Mouse (Mus musculus) C2C12 (cell line): ENCODE measurements around the gene Gse1. TPM values are rescaled to one million over a fixed set of nuclear protein-coding genes. Genes with fewer than 3 reads are reported as not detected.

Experiments
- H3K27me3 ChIP-seq: one replicate; pipeline ENCODE4 v1.6.1; 2011; ENCODE audit not compliant: control insufficient read depth, insufficient read depth, insufficient read length
- H3K36me3 ChIP-seq: one replicate; pipeline ENCODE4 v1.6.1; 2011; ENCODE audit not compliant: control insufficient read depth, insufficient read depth
- H3K4me3 ChIP-seq: one replicate; pipeline ENCODE4 v1.5.1; 2011; ENCODE audit warnings: mild to moderate bottlenecking, control low read depth; ENCODE audit not compliant: poor library complexity, insufficient read depth, severe bottlenecking
- H3K79me2 ChIP-seq: one replicate; pipeline ENCODE4 v1.6.1; 2011; ENCODE audit not compliant: control insufficient read depth, insufficient read depth
- H3K79me3 ChIP-seq: one replicate; pipeline ENCODE4 v1.6.1; 2011; ENCODE audit warnings: low read depth, control low read depth
- H3ac ChIP-seq: one replicate; pipeline ENCODE3; 2011; ENCODE audit warnings: low read depth; ENCODE audit not compliant: control insufficient read depth, insufficient read length
- CEBPB ChIP-seq: IDR thresholded peaks from one replicate; pipeline ENCODE4 v1.6.1; 2011; ENCODE audit warnings: low read depth, mild to moderate bottlenecking, control low read depth, moderate library complexity
- CTCF ChIP-seq: IDR thresholded peaks from one replicate; pipeline ENCODE4 v1.5.1; 2011; ENCODE audit not compliant: control insufficient read depth, insufficient read depth, insufficient read length
- FOSL1 ChIP-seq: IDR thresholded peaks from one replicate; pipeline ENCODE4 v1.8.0; 2011; ENCODE audit warnings: mild to moderate bottlenecking, low read length; ENCODE audit not compliant: poor library complexity, insufficient read depth, severe bottlenecking
- MAX ChIP-seq: IDR thresholded peaks from one replicate; pipeline ENCODE4 v1.6.1; 2011; ENCODE audit warnings: mild to moderate bottlenecking, control low read depth
- MYOD1 ChIP-seq: IDR thresholded peaks from one replicate; pipeline ENCODE4 v1.6.1; 2011; ENCODE audit warnings: low read depth; ENCODE audit not compliant: control insufficient read depth, insufficient read length
- MYOG ChIP-seq: IDR thresholded peaks from one replicate; pipeline ENCODE4 v1.6.1; 2011; ENCODE audit not compliant: control insufficient read depth, insufficient read length; ENCODE audit errors: extremely low read depth
- USF1 ChIP-seq: IDR thresholded peaks from one replicate; pipeline ENCODE4 v1.6.1; 2011; ENCODE audit warnings: low read depth, mild to moderate bottlenecking, control low read depth, moderate library complexity
- polyA plus RNA-seq: library from polyadenylated mRNA; unstranded; fragments of >200 nt; fragmentation: generic; extraction: Trizol; gene quantifications from one replicate; pipeline ENCODE4 v1.2.1, GENCODE M21; 2012; ENCODE audit warnings: missing spikeins

Gse1 gene
- polyA plus RNA-seq, 1 experiment = 15.6 TPM

DNA sequence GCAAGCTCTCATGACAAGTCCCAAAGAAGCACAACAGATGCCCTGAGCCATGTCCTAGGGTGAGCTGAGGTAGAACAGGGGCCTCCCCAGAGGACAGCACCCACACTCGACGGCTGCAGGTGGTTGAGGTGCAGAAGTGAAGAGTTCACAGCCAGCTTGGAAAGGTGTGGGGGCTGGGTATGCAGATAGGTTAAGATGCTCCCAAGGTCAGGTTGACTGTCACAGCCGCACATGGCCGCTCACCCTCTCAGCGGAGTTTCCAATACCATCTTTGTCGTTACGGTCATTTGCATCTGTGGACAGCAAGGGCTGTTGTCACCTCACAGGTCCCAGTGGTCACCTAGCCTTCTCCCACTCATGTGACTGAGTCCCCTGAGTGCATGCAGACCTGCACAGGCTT lies 162.3 kb downstream of the Gse1 start:
- no peaks in the 10 kb centered on the region for H3K79me3 ChIP-seq
- H3K79me2 ChIP-seq = no peaks in the 10 kb centered on the region
- TF ChIP-seq CEBPB (no peak), FOSL1 (no peak), MAX (no peak), MYOD1 (no peak), CTCF (no peak), MYOG (no peak), USF1 (no peak)
- no peaks in the 10 kb centered on the region for H3K27me3 ChIP-seq
- H3K36me3 ChIP-seq = no peaks in the 10 kb centered on the region
- H3K4me3 ChIP-seq = no peak overlapping the region
- H3ac ChIP-seq = no peak overlapping the region

DNA sequence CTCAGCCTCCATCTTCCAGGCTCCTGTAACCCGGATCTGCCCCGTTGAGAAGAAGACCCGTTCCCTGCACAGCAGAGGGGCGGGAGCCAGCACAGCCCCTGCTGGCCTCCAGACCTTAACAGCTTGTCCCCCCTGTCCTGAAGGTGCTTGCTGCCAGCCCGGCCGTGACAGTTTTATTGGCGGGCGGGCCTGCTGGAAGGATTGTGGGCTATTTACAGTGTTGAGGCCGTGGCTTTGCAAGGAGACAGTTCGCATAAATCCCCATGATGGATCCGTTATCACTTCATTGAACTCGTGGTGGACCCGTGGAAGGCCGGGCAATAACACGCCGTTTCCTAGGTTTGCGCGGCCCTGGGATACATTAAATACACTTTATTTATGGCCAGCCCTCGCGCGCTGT lies 163.6 kb downstream of the Gse1 start:
- no peaks in the 10 kb centered on the region for H3K79me3 ChIP-seq
- H3K79me2 ChIP-seq = no peaks in the 10 kb centered on the region
- H3ac ChIP-seq = no peak overlapping the region
- no peak for TF ChIP-seq CTCF
- no peak for TF ChIP-seq CEBPB
- TF ChIP-seq MYOD1 = no peak
- TF ChIP-seq FOSL1 = no peak
- no peak for TF ChIP-seq USF1
- no peak for TF ChIP-seq MYOG
- no peak for TF ChIP-seq MAX
- no peaks in the 10 kb centered on the region for H3K27me3 ChIP-seq
- no peak overlapping the region for H3K4me3 ChIP-seq
- H3K36me3 ChIP-seq = no peaks in the 10 kb centered on the region

DNA sequence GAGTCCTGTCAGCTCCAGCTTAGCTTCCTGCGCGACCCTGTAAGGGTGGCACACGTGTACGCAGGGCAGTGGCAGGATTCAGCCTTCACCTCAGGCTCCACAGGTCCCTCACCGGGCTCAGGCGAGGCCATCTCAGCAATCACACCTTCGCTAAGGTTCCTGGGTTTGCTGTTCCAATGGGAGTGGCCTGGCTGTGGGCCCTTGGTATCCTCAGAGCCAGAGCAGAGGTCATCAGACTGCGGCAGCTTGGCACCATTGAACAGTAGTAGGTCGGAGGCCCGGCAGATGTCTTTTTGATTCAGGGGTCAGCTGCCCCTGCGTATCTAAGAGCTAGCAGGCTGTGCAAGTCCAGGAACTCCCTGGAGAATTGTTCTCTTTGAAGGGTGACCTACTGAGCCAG lies 164.8 kb downstream of the Gse1 start:
- Histone ChIP-seq H3K79me3 (no peaks in the 10 kb centered on the region), H3K36me3 (no peaks in the 10 kb centered on the region), H3K79me2 (no peaks in the 10 kb centered on the region), H3K27me3 (no peaks in the 10 kb centered on the region), H3ac (no peak overlapping the region), H3K4me3 (no peak overlapping the region)
- TF ChIP-seq MAX (no peak), CEBPB (no peak), USF1 (no peak), FOSL1 (no peak), MYOG (no peak), CTCF (no peak), MYOD1 (no peak)

DNA sequence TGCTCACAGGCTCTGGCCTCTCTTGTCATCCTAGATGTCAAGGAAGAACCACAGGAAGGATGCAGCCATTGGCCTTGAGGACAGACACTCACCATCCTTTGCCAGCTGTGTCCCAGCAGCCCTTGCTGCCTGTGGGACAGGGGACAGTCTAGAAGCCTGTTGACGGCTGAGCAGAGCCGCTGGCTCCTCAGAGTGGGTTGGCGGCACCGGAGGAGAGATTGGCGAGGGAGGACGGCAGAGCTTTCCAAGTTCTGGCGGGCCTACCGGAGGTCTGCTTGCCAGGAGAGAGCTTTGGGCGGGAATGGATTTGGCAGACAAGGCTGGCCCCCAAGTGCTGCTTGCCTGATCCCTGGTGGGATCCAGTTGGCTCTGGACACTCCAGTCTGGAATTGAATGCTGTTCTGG lies 165.6 kb downstream of the Gse1 start:
- Histone ChIP-seq H3K27me3 (no peaks in the 10 kb centered on the region), H3K36me3 (no peaks in the 10 kb centered on the region), H3K4me3 (no peak overlapping the region), H3K79me3 (no peaks in the 10 kb centered on the region), H3K79me2 (no peaks in the 10 kb centered on the region), H3ac (no peak overlapping the region)
- TF ChIP-seq CEBPB (no peak), FOSL1 (no peak), MAX (no peak), CTCF (no peak), MYOD1 (no peak), USF1 (no peak)

DNA sequence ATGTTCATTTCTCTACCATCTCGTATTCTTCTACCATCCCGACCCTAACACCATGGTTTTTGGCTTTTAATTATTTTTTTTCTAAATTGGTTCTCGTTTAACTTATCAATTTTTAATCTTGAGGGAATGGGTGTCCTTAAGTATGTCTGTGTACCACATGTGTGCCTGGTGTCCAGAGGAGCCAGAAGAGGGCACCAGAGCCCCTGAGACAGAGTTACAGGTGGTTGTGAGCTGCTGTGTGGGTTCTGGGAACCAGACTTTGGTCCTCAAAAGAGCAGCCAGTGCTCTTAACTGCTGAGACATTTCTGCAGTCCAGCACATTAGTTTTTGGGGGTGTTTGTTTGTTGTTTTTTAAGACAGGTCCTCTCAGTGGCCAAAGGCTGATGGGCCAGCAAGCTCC lies 167.6 kb downstream of the Gse1 start:
- H3K4me3 ChIP-seq = no peak overlapping the region
- no peaks in the 10 kb centered on the region for H3K36me3 ChIP-seq
- no peak for TF ChIP-seq FOSL1
- TF ChIP-seq CEBPB = no peak
- TF ChIP-seq CTCF = no peak
- no peak for TF ChIP-seq MAX
- TF ChIP-seq MYOD1 = no peak
- TF ChIP-seq MYOG = no peak
- H3K79me2 ChIP-seq = no peaks in the 10 kb centered on the region
- no peaks in the 10 kb centered on the region for H3K79me3 ChIP-seq
- H3K27me3 ChIP-seq = no peaks in the 10 kb centered on the region
- H3ac ChIP-seq = no peak overlapping the region

DNA sequence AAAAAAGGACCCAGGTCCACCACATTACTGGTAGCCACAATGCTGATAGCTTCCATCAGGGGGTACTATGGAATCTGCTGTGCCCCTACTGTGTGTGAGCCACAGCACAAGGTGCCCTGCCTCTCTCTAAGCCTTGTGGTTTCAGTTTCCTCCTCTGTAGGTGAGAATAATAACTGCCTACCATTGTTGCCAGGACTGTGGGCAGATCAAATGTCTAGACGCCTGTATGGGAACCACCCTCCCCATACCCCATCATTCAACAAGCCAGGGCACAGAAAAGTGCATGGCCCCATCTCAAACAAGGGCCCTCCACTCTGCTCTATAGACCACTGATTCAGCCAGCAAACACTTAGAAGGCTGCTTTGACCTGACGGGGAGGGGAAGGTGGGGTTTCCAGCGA lies 168.5 kb downstream of the Gse1 start:
- no peak overlapping the region for H3K4me3 ChIP-seq
- H3K79me3 ChIP-seq = no peaks in the 10 kb centered on the region
- no peaks in the 10 kb centered on the region for H3K27me3 ChIP-seq
- TF ChIP-seq FOSL1 (no peak), CTCF (no peak), MYOD1 (no peak), MAX (no peak), USF1 (no peak), CEBPB (no peak), MYOG (no peak)
- no peak overlapping the region for H3ac ChIP-seq
- no peaks in the 10 kb centered on the region for H3K79me2 ChIP-seq
- no peaks in the 10 kb centered on the region for H3K36me3 ChIP-seq
